Mouse (Mus musculus) heart, embryonic 10.5 days (tissue): Measurements from ENCODE around the gene Ednra. TPM values are rescaled to one million over a fixed set of nuclear protein-coding genes. Genes with fewer than 3 reads are reported as not detected.
"Not testable (repeated sequence)": the region's sequence is repeated elsewhere in the genome, so short reads cannot be mapped to it uniquely, and the experiment has no call there.

Experiments used
- DNase-seq: peaks from one replicate; pipeline ENCODE4 v3.0.0-alpha.2; 2017; ENCODE audit warnings: low spot score
- H3K27ac ChIP-seq: fragments of 300-500 bp; sonication (generic); 2 replicates; pipeline ENCODE4 v1.5.1; 2016; ENCODE audit warnings: mild to moderate bottlenecking
- H3K27me3 ChIP-seq: fragments of 300-500 bp; sonication (generic); 2 replicates; pipeline ENCODE4 v1.6.1; 2016; ENCODE audit warnings: mild to moderate bottlenecking; ENCODE audit not compliant: poor library complexity, insufficient read depth, severe bottlenecking
- H3K36me3 ChIP-seq: fragments of 300-500 bp; sonication (generic); 2 replicates; pipeline ENCODE4 v1.6.1; 2016; ENCODE audit warnings: mild to moderate bottlenecking, moderate library complexity
- H3K4me1 ChIP-seq: fragments of 300-500 bp; sonication (generic); 2 replicates; pipeline ENCODE4 v1.6.1; 2016; ENCODE audit warnings: mild to moderate bottlenecking
- H3K4me3 ChIP-seq: fragments of 300-500 bp; sonication (generic); 2 replicates; pipeline ENCODE4 v1.5.1; 2016; ENCODE audit warnings: mild to moderate bottlenecking, moderate library complexity
- H3K9me3 ChIP-seq: fragments of 300-500 bp; sonication (generic); 2 replicates; pipeline ENCODE4 v1.6.1; 2016; ENCODE audit warnings: mild to moderate bottlenecking, moderate library complexity
- WGBS: fragments of 180-500 bp; shearing (Covaris S2); methylation state at CpG from one replicate; pipeline ENCODE4 v1.1.7; 2016; 5-methylcytosine and 5-hydroxymethylcytosine counted together
- polyA plus RNA-seq: library from polyadenylated mRNA; unstranded; fragments of >200 nt; fragmentation: Nextera tagmentation; extraction: Ambion mirVana; gene quantifications from 2 replicates; pipeline ENCODE4 v1.2.1, GENCODE M21; 2016

Ednra gene
- polyA plus RNA-seq, 1 experiment from 2014 or later: 40.6 TPM

DNA sequence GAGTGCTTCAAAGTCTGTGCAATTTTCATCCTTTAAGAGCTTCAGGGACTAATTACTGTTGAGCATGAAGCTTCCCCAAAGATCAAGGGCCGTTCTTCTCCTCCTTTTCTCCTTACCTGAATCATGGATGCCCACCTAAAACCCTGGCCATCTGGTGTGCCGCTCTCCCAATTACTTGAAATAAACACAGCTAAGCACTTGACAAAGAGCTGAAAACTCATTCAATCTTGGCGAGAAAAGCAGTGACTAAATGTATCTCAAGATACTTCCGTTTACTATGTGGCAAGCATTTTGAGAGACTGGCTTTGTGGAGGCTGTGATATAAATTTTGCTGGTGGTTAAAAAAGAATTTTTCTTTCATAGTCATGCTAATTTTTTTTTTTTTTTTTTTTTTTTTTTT, 19.5 kb downstream of the Ednra start:
- no peaks in the 10 kb centered on the region for H3K9me3 ChIP-seq

DNA sequence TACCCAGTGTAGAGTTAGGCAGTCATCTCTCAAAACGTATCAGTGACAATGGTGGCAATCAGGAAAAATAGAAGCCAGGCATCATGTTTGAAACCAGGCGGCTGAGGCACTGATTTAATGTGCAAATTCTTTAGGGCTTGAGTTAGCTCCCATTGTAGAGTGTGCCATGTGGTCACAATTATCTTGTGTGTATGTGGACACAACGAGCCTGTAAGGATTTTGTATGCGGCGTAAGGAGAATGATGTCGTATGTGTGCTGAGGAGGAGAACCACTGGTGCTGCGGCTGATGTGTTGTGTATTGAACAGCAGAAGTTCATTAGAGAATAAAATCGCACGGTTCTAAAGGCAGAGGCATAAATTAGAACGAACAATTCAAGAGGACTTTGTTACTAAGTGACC, 26.2 kb downstream of the Ednra start:
- Histone ChIP-seq H3K9me3 (no peaks in the 10 kb centered on the region), H3K4me3 (no peak overlapping the region), H3K27me3 (no peaks in the 10 kb centered on the region), H3K36me3 (no peaks in the 10 kb centered on the region), H3K27ac (no peak overlapping the region), H3K4me1 (peaks cover 31% of the 10 kb centered on the region)
- DNase-seq: no peak
- 85% methylated on average over 10 of the region's 10 CpGs for WGBS

More for the DNA sequence above, 19.5 kb downstream of the Ednra start:
- Histone ChIP-seq H3K36me3 (peaks cover 8% of the 10 kb centered on the region), H3K4me1 (peaks cover 21% of the 10 kb centered on the region), H3K27me3 (no peaks in the 10 kb centered on the region), H3K4me3 (no peak overlapping the region), H3K27ac (no peak overlapping the region)
- WGBS: 84% methylated on average over 4 of the region's 4 CpGs
- DNase-seq: no peak

DNA sequence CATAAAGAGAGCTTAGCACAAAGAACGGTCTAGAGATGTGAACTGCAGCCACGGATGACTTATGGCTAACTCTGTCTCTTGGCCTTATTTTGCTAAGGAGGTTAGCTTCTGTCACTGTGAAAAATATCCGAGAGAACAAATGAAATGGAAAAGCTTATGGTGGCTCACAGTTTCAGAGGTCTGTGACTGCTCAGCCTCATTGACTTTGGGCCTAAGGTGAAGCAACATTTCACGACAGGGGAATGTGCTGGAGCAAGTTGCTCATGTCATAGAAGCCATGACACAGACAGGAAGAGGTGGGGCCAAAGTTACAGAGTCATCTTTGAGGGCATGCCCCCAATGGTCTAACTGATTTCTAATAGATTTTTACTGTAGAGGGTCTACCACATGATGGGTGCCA, 28.1 kb downstream of the Ednra start:
- H3K4me3 ChIP-seq: no peak overlapping the region
- H3K9me3 ChIP-seq: no peaks in the 10 kb centered on the region
- H3K27ac ChIP-seq: 0 out of 2 replicates have a peak overlapping the region, but pooled peaks have one; percentile 67
- H3K27me3 ChIP-seq: no peaks in the 10 kb centered on the region
- WGBS: 85% methylated on average over 4 of the region's 4 CpGs
- H3K36me3 ChIP-seq: no peaks in the 10 kb centered on the region
- peaks cover 36% of the 10 kb centered on the region for H3K4me1 ChIP-seq
- no peak for DNase-seq

DNA sequence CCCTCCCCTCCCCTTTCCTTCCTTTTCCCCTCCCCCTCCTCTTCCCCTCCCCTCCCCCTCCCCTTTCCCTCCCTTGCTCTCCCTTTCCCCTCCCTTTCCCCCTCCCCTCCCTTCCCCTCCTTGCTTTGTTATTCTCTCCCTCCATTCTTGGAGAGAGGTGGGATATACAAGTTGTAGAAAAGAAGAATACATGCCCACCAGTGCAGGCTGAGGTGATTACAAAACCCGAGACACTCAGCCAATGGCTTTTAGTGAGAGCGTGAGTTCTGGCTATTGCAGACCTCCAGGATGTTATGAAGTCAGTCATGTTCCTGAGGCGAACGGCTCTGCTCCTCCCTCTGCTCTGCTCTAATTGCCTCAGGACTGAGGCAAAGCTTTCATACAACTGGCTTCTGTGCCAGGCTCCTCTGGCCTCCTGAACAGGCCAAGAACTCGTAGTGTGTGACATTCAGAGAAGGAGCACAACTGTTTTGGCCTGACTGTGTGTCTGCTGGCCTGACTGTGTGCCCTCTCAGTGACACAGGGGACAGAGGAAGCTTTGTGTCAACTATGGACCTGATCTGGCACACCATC, 28.7 kb downstream of the Ednra start:
- Histone ChIP-seq H3K9me3 (no peaks in the 10 kb centered on the region), H3K27me3 (no peaks in the 10 kb centered on the region), H3K4me1 (peaks cover 36% of the 10 kb centered on the region), H3K27ac (peak overlapping the region; percentile 67), H3K4me3 (no peak overlapping the region), H3K36me3 (no peaks in the 10 kb centered on the region)
- no peak for DNase-seq
- 54% methylated on average over 5 of the region's 5 CpGs for WGBS

DNA sequence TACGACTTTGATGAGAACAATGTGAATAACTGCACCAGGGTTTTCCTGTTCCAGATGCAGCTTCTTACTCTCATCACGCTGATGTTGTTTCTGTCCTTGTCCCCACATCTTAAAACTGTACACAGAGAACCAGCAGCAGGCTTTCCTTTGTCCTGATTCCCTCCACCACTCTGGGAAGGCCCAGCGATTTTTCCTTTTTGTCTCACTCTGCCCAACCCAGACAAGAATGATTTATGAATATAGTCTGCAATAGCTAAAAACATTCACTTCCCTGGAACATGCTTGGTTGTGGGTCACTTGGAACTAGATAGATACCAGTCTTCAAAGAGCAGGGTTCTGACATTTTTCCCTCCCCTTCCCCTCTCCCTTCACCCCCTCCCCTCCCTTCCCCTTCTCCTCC, 29.2 kb downstream of the Ednra start:
- WGBS: 81% methylated on average over 3 of the region's 3 CpGs
- H3K36me3 ChIP-seq: no peaks in the 10 kb centered on the region
- H3K4me3 ChIP-seq: no peak overlapping the region
- H3K27ac ChIP-seq: 0 out of 2 replicates have a peak overlapping the region, but pooled peaks have one; percentile 67
- no peaks in the 10 kb centered on the region for H3K27me3 ChIP-seq
- no peaks in the 10 kb centered on the region for H3K9me3 ChIP-seq
- H3K4me1 ChIP-seq: peaks cover 36% of the 10 kb centered on the region
- DNase-seq: no peak

DNA sequence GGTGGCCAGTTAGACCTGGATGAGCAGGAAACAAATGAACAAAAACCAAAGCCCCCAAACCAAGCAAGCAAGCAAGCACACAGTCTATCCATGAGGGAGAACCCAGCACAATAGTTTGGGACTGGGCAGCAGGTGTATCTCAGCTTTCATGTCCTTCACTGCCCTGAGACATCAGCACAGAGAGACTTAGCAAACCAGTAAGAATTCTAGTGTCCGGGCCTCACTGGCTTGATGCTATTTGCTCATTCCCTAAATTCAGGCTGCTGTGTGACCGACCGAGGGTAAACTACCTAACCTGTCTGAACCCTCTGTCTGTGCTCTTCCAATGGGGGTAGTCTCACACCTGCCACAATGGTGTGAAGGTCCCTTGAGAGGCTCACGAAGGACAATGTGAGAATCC, 29.7 kb downstream of the Ednra start:
- Histone ChIP-seq H3K36me3 (no peaks in the 10 kb centered on the region), H3K9me3 (no peaks in the 10 kb centered on the region), H3K4me3 (no peak overlapping the region), H3K27ac (no peak overlapping the region), H3K27me3 (no peaks in the 10 kb centered on the region), H3K4me1 (peaks cover 36% of the 10 kb centered on the region)
- 75% methylated on average over 4 of the region's 4 CpGs for WGBS
- DNase-seq: no peak

DNA sequence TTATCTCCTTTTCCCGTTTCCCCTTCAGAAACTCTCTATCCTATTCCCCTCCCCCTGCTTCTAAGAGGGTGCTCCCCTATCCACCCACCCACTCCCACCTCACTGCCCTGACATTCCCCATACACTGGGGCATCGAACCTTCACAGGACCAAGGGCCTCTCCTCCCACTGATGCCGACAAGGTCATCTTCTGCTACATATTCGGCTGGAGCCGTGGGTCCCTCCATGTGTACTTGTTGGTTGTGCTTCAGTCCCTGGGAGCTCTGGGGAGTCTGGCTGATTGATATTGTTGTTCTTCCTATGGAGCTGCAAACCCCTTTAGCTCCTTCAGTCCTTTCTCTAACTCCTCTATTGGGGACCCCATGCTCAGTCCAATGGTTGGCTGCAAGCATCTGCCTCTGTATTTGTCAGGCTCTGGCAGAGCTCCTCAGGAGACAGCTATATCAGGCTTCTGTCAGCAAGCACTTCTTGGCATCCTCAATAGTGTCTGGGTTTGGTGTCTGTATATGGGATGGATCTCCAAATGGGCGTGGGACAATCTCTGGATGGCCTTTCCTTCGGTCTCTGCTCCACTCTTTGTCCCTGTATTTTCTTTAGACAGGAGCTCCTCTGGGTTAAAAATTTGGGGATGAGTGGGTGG, 34.7 kb downstream of the Ednra start:
- H3K27ac ChIP-seq, H3K9me3 ChIP-seq, H3K4me3 ChIP-seq, H3K27me3 ChIP-seq, DNase-seq: not testable (repeated sequence)
- peaks cover 24% of the 10 kb centered on the region for H3K36me3 ChIP-seq
- 53% methylated on average over 7 of the region's 7 CpGs for WGBS
- peaks cover 18% of the 10 kb centered on the region for H3K4me1 ChIP-seq

DNA sequence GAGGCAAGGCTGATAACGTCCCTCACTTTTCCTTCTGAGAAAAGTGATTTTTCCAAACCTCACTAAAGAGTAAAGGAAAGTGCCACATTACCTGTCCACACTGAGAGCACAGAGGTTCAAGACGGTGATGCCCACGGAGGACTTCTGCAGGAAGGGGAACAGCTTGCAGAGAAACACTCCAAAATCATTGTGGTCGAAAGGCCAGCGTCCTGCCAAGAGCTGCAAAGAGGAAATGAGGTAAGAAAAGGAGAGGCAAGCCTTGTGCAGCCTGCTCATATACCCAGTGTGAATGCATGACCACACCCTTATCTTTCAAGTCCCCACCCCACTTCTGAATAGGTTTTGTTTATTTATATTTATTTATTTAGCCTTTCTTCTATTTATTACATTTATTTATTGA, 35.3 kb downstream of the Ednra start:
- peaks cover 12% of the 10 kb centered on the region for H3K4me1 ChIP-seq
- H3K27me3 ChIP-seq: no peaks in the 10 kb centered on the region
- H3K27ac ChIP-seq: no peak overlapping the region
- no peak overlapping the region for H3K4me3 ChIP-seq
- H3K36me3 ChIP-seq: peaks cover 24% of the 10 kb centered on the region
- no peak for DNase-seq
- no peaks in the 10 kb centered on the region for H3K9me3 ChIP-seq
- WGBS: 68% methylated on average over 5 of the region's 5 CpGs

DNA sequence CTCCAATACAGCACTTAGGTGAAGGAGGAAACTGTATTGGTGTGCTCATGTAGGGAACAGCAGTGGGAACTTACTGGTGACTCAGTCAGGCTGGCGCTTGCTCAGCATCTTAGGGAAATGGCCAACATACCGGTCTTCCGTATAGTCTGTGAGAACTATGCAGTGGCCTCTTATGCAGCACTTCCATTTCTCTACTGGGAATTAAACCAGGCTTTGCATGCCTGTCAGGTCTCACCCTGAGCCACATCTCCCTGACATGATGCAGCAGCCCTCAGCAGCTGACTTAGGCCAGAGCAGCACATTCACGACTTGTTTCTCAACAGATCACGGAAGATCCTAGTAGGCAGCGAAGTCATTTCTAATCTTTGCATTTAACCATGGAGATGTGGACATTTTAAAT, 39.9 kb downstream of the Ednra start:
- Histone ChIP-seq H3K4me3 (no peak overlapping the region), H3K36me3 (peaks cover 24% of the 10 kb centered on the region), H3K9me3 (no peaks in the 10 kb centered on the region), H3K4me1 (peaks cover 26% of the 10 kb centered on the region), H3K27me3 (no peaks in the 10 kb centered on the region), H3K27ac (no peak overlapping the region)
- 57% methylated on average over 6 of the region's 6 CpGs for WGBS
- DNase-seq: no peak

DNA sequence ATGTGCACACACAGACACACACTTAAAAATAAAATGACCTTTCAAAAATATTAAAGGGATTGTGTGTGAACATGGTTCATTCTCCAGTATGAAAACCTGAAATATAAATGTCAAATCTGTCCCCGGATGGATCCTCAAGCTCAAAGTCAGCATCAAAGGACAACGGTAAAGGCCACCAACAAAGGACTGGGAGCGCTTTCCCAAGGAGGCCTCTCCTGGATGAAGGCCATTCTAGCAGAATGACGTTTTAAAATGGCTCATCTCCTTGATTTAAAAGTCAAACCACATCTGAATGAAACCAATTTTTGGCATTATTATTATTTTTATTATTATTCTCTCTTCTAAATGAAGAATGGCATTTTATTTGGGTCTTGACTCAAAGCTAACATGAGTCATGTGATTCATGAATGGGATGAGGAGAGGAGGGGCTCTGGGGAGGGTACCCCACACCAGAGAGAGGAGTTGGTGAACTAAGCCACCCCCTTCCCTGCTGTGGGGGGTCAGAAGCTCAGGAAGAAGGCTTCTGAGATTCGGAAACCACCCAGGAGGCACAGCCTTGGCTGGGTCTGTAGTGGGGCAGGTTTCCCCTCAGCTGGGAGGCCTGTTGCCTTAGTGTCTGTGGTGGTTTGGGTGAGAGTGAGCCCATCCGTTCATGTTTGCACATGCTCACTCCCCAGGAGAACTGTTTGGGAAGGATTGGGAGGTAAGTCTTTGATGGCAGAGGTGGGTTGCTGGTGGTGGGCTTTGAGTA, 40.7 kb downstream of the Ednra start:
- Histone ChIP-seq H3K4me3 (no peak overlapping the region), H3K4me1 (peaks cover 26% of the 10 kb centered on the region), H3K27ac (no peak overlapping the region), H3K27me3 (no peaks in the 10 kb centered on the region), H3K36me3 (peaks cover 24% of the 10 kb centered on the region), H3K9me3 (no peaks in the 10 kb centered on the region)
- no peak for DNase-seq
- 87% methylated on average over 6 of the region's 6 CpGs for WGBS

DNA sequence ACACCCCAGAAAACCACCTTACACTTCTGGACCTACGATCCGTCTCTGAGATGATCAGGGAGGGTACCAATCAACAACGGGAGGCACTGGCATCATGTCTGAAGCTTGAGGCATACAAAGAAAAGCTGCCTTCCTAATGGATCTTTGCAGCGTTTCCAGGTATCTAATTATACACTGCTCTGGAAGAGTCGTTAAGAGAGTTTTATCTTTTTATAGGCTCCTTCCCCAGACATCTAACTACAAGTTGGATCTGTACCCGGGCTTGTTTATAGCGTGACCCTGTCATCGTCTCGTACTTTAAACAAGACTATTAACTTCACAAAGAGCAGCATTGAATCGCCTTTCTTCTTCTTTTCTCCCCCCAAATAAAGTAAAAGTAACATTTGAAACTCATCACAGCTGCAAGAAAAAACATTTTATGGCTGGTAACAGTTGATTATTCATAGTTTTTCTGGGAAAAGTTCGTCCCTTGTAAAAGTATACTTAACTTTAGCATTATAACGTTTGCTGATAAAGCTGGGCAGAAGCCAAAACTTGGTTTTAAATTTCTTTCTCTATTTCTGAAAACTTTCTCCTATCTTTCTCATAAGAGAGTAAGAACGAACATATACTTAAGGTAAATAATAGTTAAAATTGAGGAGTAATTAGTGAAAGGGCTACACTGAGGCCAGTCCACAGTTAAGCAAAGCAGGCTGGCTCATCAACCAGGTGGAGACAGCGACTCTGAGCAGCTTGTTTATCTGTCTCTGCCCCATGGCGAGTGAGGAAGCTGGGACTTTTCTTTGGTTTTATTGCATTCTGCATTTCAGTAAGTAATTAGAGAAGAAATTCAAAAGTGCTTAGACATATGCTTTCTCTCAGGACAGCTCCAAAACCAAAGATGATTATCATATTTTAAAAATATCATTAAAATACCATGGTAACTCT, 42.0 kb downstream of the Ednra start:
- DNase-seq: no peak
- Histone ChIP-seq H3K9me3 (no peaks in the 10 kb centered on the region), H3K4me1 (peaks cover 23% of the 10 kb centered on the region), H3K27ac (peak overlapping the region; percentile 52; the same call in 1 of the 2 replicates), H3K4me3 (0 out of 2 replicates have a peak overlapping the region, but pooled peaks have one; percentile 13), H3K27me3 (no peaks in the 10 kb centered on the region), H3K36me3 (peaks cover 16% of the 10 kb centered on the region)
- 39% methylated on average over 15 of the region's 15 CpGs for WGBS

DNA sequence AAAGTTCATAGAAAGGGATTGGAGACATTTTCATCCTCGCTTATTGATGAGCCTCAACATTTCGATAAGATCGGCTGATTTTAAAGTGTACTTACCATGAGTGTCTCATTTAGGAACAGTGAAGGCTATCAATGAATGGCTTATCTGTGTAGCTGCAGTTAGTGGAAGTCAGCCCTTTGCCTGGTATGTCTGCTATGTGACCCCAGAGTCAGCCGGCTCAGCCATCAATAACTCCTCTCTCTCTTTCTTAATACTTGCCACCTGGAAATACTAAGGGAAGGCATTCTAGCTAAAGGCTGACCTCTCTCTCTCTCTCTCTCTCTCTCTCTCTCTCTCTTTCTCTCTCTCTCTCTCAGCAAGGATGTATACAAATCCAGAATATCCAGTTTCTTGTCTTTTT, 52.2 kb downstream of the Ednra start:
- Histone ChIP-seq H3K27me3 (no peaks in the 10 kb centered on the region), H3K9me3 (no peaks in the 10 kb centered on the region), H3K4me3 (no peak overlapping the region), H3K4me1 (peaks cover 29% of the 10 kb centered on the region), H3K36me3 (peaks cover 43% of the 10 kb centered on the region), H3K27ac (peak overlapping the region; percentile 53)
- no peak for DNase-seq
- WGBS: 34% methylated on average over 4 of the region's 4 CpGs
